Mouse (Mus musculus) embryonic facial prominence, embryonic 13.5 days (tissue): ENCODE results near the gene Atp6v1fnb. TPM values are rescaled to one million over a fixed set of nuclear protein-coding genes. Genes with fewer than 3 reads are reported as not detected.
A peak's percentile ranks its signal among the peaks of the same experiment; 100 is the strongest.

Source experiments
- ATAC-seq: fragments of 200-750 bp; cut with Nextera tagmentation; 2 replicates; pipeline ENCODE4 v1.8.0; 2017; ENCODE audit warnings: low read depth; ENCODE audit not compliant: insufficient number of reproducible peaks, insufficient read depth, low FRiP score, low TSS enrichment
- H3K27ac ChIP-seq: fragments of 300-500 bp; sonication (generic); 2 replicates; pipeline ENCODE4 v1.5.1; 2015; ENCODE audit warnings: moderate library complexity, mild to moderate bottlenecking, inconsistent platforms
- H3K27me3 ChIP-seq: fragments of 300-500 bp; sonication (generic); 2 replicates; pipeline ENCODE4 v1.6.1; 2015; ENCODE audit warnings: mild to moderate bottlenecking, inconsistent platforms
- H3K36me3 ChIP-seq: fragments of 300-500 bp; sonication (generic); 2 replicates; pipeline ENCODE4 v1.6.1; 2015; ENCODE audit warnings: mild to moderate bottlenecking, inconsistent platforms
- H3K4me1 ChIP-seq: fragments of 300-500 bp; sonication (generic); 2 replicates; pipeline ENCODE4 v1.6.1; 2015; ENCODE audit warnings: inconsistent platforms
- H3K4me2 ChIP-seq: fragments of 300-500 bp; sonication (generic); 2 replicates; pipeline ENCODE4 v1.6.1; 2015; ENCODE audit warnings: moderate library complexity, mild to moderate bottlenecking, inconsistent platforms
- H3K4me3 ChIP-seq: fragments of 300-500 bp; sonication (generic); 2 replicates; pipeline ENCODE4 v1.5.1; 2015; ENCODE audit warnings: mild to moderate bottlenecking, inconsistent platforms
- H3K9ac ChIP-seq: fragments of 300-500 bp; sonication (generic); 2 replicates; pipeline ENCODE4 v1.6.1; 2015; ENCODE audit warnings: mild to moderate bottlenecking, inconsistent platforms
- H3K9me3 ChIP-seq: fragments of 300-500 bp; sonication (generic); 2 replicates; pipeline ENCODE4 v1.6.1; 2016; ENCODE audit warnings: inconsistent platforms
- WGBS: fragments of 180-500 bp; shearing (Covaris S2); methylation state at CpG from one replicate; pipeline ENCODE4 v1.1.7; 2015; ENCODE audit warnings: mixed read lengths; 5-methylcytosine and 5-hydroxymethylcytosine counted together
- polyA plus RNA-seq: library from polyadenylated mRNA; unstranded; fragments of >200 nt; fragmentation: Nextera tagmentation; extraction: Ambion mirVana; gene quantifications from 2 replicates; pipeline ENCODE4 v1.2.1, GENCODE M21; 2015

Gene Atp6v1fnb
- 0.32 TPM in 1 of 2 replicates, not detected in the other for polyA plus RNA-seq

- peaks cover 20% of the 10 kb centered on the region for H3K4me1 ChIP-seq
- no peak within 1 kb of the TSS for H3K9ac ChIP-seq
- H3K4me2 ChIP-seq: no peak within 1 kb of the TSS
- no peak within 1 kb of the TSS for H3K27ac ChIP-seq
- H3K27me3 ChIP-seq: no peaks in the 10 kb centered on the region
- 95% methylated on average over 4 of the region's 4 CpGs for WGBS
- no peak within 1 kb of the TSS for H3K4me3 ChIP-seq
- no peaks in the 10 kb centered on the region for H3K9me3 ChIP-seq
- ATAC-seq: no peak
- H3K36me3 ChIP-seq: peaks cover 26% of the 10 kb centered on the region
Observed at GRCm38 (mm10) chr6:29471137-29471536, at the start of gene Atp6v1fnb. Atp6v1fnb (plus strand) TSS chr6:29471437.

GRCm38 (mm10) chr6:29425118-29425517, 46.1 kb upstream of the Atp6v1fnb start:
- Histone ChIP-seq H3K4me2 (no peak overlapping the region), H3K27me3 (no peaks in the 10 kb centered on the region), H3K4me3 (no peak overlapping the region), H3K36me3 (peaks cover 4% of the 10 kb centered on the region; the same call in 1 of the 2 replicates), H3K4me1 (no peaks in the 10 kb centered on the region), H3K9ac (no peak overlapping the region), H3K27ac (no peak overlapping the region), H3K9me3 (no peaks in the 10 kb centered on the region)
- 87% methylated on average over 8 of the region's 8 CpGs for WGBS
- ATAC-seq: no peak

- 71% methylated on average over 6 of the region's 6 CpGs for WGBS
- Histone ChIP-seq H3K4me1 (peaks cover 9% of the 10 kb centered on the region), H3K4me2 (no peak overlapping the region), H3K9ac (no peak overlapping the region), H3K4me3 (no peak overlapping the region), H3K9me3 (no peaks in the 10 kb centered on the region), H3K36me3 (no peaks in the 10 kb centered on the region), H3K27me3 (peaks cover 3% of the 10 kb centered on the region; the same call in 1 of the 2 replicates), H3K27ac (no peak overlapping the region)
- ATAC-seq: no peak
Observed at GRCm38 (mm10) chr6:29426331-29426730, 44.9 kb upstream of the Atp6v1fnb start.

- no peaks in the 10 kb centered on the region for H3K9me3 ChIP-seq
- 58% methylated on average over 4 of the region's 4 CpGs for WGBS
- no peak overlapping the region for H3K27ac ChIP-seq
- H3K36me3 ChIP-seq: no peaks in the 10 kb centered on the region
- peaks cover 20% of the 10 kb centered on the region for H3K27me3 ChIP-seq
- H3K4me2 ChIP-seq: no peak overlapping the region
- H3K4me1 ChIP-seq: peaks cover 23% of the 10 kb centered on the region
- H3K4me3 ChIP-seq: no peak overlapping the region
- no peak for ATAC-seq
- no peak overlapping the region for H3K9ac ChIP-seq
Observed at GRCm38 (mm10) chr6:29428171-29428570, 43.1 kb upstream of the Atp6v1fnb start.

- WGBS: 47% methylated on average over 15 of the region's 15 CpGs
- Histone ChIP-seq H3K4me2 (no peak overlapping the region), H3K4me1 (peaks cover 49% of the 10 kb centered on the region), H3K27ac (no peak overlapping the region; the same call in 1 of the 2 replicates), H3K36me3 (no peaks in the 10 kb centered on the region), H3K4me3 (no peak overlapping the region), H3K9ac (0 out of 2 replicates have a peak overlapping the region, but pooled peaks have one; percentile 3), H3K9me3 (no peaks in the 10 kb centered on the region), H3K27me3 (peaks cover 36% of the 10 kb centered on the region)
- ATAC-seq: no peak
Observed at GRCm38 (mm10) chr6:29430681-29431420, 40.4 kb upstream of the Atp6v1fnb start.

GRCm38 (mm10) chr6:29431473-29431872, 39.8 kb upstream of the Atp6v1fnb start:
- no peak for ATAC-seq
- Histone ChIP-seq H3K27me3 (peaks cover 36% of the 10 kb centered on the region), H3K36me3 (no peaks in the 10 kb centered on the region), H3K4me3 (no peak overlapping the region), H3K9me3 (no peaks in the 10 kb centered on the region), H3K4me1 (peaks cover 56% of the 10 kb centered on the region), H3K27ac (peak overlapping the region; percentile 34; the same call in 1 of the 2 replicates), H3K4me2 (no peak overlapping the region), H3K9ac (no peak overlapping the region)
- 21% methylated on average over 5 of the region's 5 CpGs for WGBS

- Histone ChIP-seq H3K4me3 (no peak overlapping the region), H3K36me3 (no peaks in the 10 kb centered on the region), H3K4me2 (no peak overlapping the region; the same call in 1 of the 2 replicates), H3K27ac (peak overlapping the region; percentile 48; the same call in 1 of the 2 replicates), H3K9ac (no peak overlapping the region), H3K9me3 (no peaks in the 10 kb centered on the region), H3K4me1 (peaks cover 63% of the 10 kb centered on the region), H3K27me3 (peaks cover 36% of the 10 kb centered on the region)
- ATAC-seq: no peak
- WGBS: 25% methylated on average over 3 of the region's 3 CpGs
Observed at GRCm38 (mm10) chr6:29432156-29432555, 39.1 kb upstream of the Atp6v1fnb start.

GRCm38 (mm10) chr6:29432676-29433037, 38.6 kb upstream of the Atp6v1fnb start:
- H3K4me2 ChIP-seq: peak overlapping the region; percentile 86
- ATAC-seq: no peak
- peaks cover 36% of the 10 kb centered on the region for H3K27me3 ChIP-seq
- peaks cover 65% of the 10 kb centered on the region for H3K4me1 ChIP-seq
- H3K9me3 ChIP-seq: no peaks in the 10 kb centered on the region
- no peak overlapping the region for H3K27ac ChIP-seq
- H3K9ac ChIP-seq: peak overlapping the region; percentile 79
- no peaks in the 10 kb centered on the region for H3K36me3 ChIP-seq
- peak overlapping the region; percentile 60 for H3K4me3 ChIP-seq

- H3K27me3 ChIP-seq: peaks cover 36% of the 10 kb centered on the region
- H3K27ac ChIP-seq: peak within 1 kb of the TSS; percentile 88
- H3K4me1 ChIP-seq: peaks cover 65% of the 10 kb centered on the region
- H3K9ac ChIP-seq: peak within 1 kb of the TSS; percentile 79
- peaks cover 3% of the 10 kb centered on the region; the same call in 1 of the 2 replicates for H3K36me3 ChIP-seq
- WGBS: under 1% methylated on average over 72 of the region's 77 CpGs
- H3K9me3 ChIP-seq: no peaks in the 10 kb centered on the region
- H3K4me3 ChIP-seq: peak within 1 kb of the TSS; percentile 60
- peak; percentile 45; the same call in 1 of the 2 replicates for ATAC-seq
- peak within 1 kb of the TSS; percentile 86 for H3K4me2 ChIP-seq
Observed at GRCm38 (mm10) chr6:29433038-29433803, 38.0 kb upstream of the Atp6v1fnb start, which contains the start of gene Flnc. Flnc (plus strand) TSS chr6:29433256.

GRCm38 (mm10) chr6:29433804-29434795, 37.1 kb upstream of the Atp6v1fnb start:
- 6% methylated on average over 27 of the region's 27 CpGs for WGBS
- H3K9me3 ChIP-seq: no peaks in the 10 kb centered on the region
- H3K9ac ChIP-seq: peak overlapping the region; percentile 79
- H3K27ac ChIP-seq: peak overlapping the region; percentile 88
- peak overlapping the region; percentile 86 for H3K4me2 ChIP-seq
- no peak for ATAC-seq
- peaks cover 11% of the 10 kb centered on the region for H3K36me3 ChIP-seq
- H3K4me1 ChIP-seq: peaks cover 65% of the 10 kb centered on the region
- peak overlapping the region; percentile 60 for H3K4me3 ChIP-seq
- peaks cover 37% of the 10 kb centered on the region for H3K27me3 ChIP-seq
